Comparison of ENCODE assay signal across 12 mouse cellular contexts in the genomic region with DNA sequence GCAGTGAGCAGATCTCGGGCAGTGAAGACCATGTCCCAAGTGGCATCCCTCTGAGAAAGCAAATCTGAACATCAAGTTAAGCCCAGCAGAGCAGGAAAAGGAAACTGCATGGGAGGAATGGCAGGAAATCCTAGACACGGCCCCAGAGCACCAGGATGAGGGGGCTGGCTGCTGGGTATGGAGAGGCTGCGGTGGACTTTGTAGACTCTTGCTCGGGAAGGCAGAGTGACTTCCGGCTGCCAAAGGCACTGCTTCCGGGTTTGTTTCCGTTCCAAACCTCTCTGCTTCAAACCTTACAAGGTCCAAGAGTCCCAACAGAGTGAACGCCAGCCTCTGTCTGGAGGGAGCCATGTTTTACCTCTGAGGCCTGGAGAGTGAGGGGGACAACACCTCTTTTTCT. TPM values are rescaled to one million over a fixed set of nuclear protein-coding genes. Genes with fewer than 3 reads are reported as not detected.
A peak's percentile ranks its signal among the peaks of the same experiment; 100 is the strongest.
DNase-seq lines count a peak whose midpoint lies in the region; ATAC-seq and TF ChIP-seq lines count a peak whose summit lies in the region.
"Had no signal": no experiment of that assay in that cellular context is flagged by ENCODE, and none has a peak within 500 bp of the region (broad histone marks: within the 10 kb centered on the region; RNA-seq: fewer than 3 reads in every experiment).

No protein-coding gene starts in this region.

- no peak overlapping the region for H3K9ac ChIP-seq in liver, embryonic 13.5 days
- H3K9ac ChIP-seq: forebrain, embryonic 15.5 days had no signal

- no peak for DNase-seq in gastrocnemius, adult 2 months
- no peak for DNase-seq in gastrocnemius, postnatal 4 days (ENCODE audit: low spot score in 2 of 2)
- peak; percentile 13 for DNase-seq in ZHBTc4 (ENCODE audit: low read depth, low spot score)
- peak; percentile 45 for DNase-seq in heart, postnatal 4 days
- no peak for DNase-seq in liver, embryonic 13.5 days
- no peak for DNase-seq in cerebellum, postnatal 25 days
- DNase-seq in layer of hippocampus, adult 11-12 months (ENCODE audit: low spot score) = no peak
- DNase-seq in gastrocnemius, postnatal 14 days = no peak

- peaks cover 88% of the 10 kb centered on the region for H3K4me1 ChIP-seq in liver, embryonic 13.5 days (replicated peaks)
- H3K4me1 ChIP-seq: forebrain, embryonic 15.5 days had no signal

- ATAC-seq in liver, embryonic 13.5 days (ENCODE audit: low read depth) = no peak
- ATAC-seq: forebrain, embryonic 15.5 days had no signal

- no peak overlapping the region for H3K4me2 ChIP-seq in liver, embryonic 13.5 days
- H3K4me2 ChIP-seq: forebrain, embryonic 15.5 days had no signal

- 0 out of 2 replicates have a peak, but pooled peaks cover 5% of the 10 kb centered on the region for H3K36me3 ChIP-seq in liver, embryonic 13.5 days
- H3K36me3 ChIP-seq: forebrain, embryonic 15.5 days had no signal

- H3K27me3 ChIP-seq in liver, embryonic 13.5 days = no peaks in the 10 kb centered on the region
- H3K27me3 ChIP-seq: forebrain, embryonic 15.5 days had no signal

- H3K27ac ChIP-seq in gastrocnemius, adult 2 months = peak overlapping the region; percentile 75
- H3K27ac ChIP-seq in liver, embryonic 13.5 days = peak overlapping the region; percentile 38; the same call in 1 of the 2 replicates
- H3K27ac ChIP-seq: forebrain, embryonic 15.5 days had no signal

- WGBS in liver, embryonic 13.5 days (ENCODE audit: insufficient replicate concordance) = 48% methylated on average over 8 of the region's 8 CpGs

- intact Hi-C loops in gastrocnemius, adult 2 months (cut with DNase I) = no loop called here
- intact Hi-C loops in gastrocnemius, postnatal 14 days (cut with DNase I; ENCODE audit: low total_unique reads) = no loop called here

- H3K9me3 ChIP-seq in liver, embryonic 13.5 days (replicated peaks) = no peaks in the 10 kb centered on the region
- H3K9me3 ChIP-seq: forebrain, embryonic 15.5 days had no signal

- no peak for TF ChIP-seq CTCF in gastrocnemius, adult 2 months (IDR thresholded peaks at IDR 0.05)

- peak overlapping the region; percentile 11; the same call in 1 of the 2 replicates for H3K4me3 ChIP-seq in gastrocnemius, adult 2 months
- H3K4me3 ChIP-seq in liver, embryonic 13.5 days (replicated peaks) = no peak overlapping the region
- H3K4me3 ChIP-seq: forebrain, embryonic 15.5 days had no signal

RNA-seq across cellular contexts. Expression of gene Ggta1, which starts 16.2 kb away (rescaled TPM):
- total RNA-seq in gastrocnemius, adult 2 months (2021) = 10 to 100 TPM in 1 of 2 experiments, 1 to 10 TPM in 1; 6.3 to 11.2 TPM
- total RNA-seq in gastrocnemius, postnatal 4 days (2021) = 10 to 100 TPM; 21.0 to 25.4 TPM
- total RNA-seq in heart, postnatal 4 days (2021) = 10 to 100 TPM; 21.5 to 22.3 TPM
- 7.8 and 9.4 TPM in 2 replicates for polyA plus RNA-seq in liver, embryonic 13.5 days (2015; fragmentation: Nextera tagmentation; extraction: Ambion mirVana)
- total RNA-seq in gastrocnemius, postnatal 14 days (2021) = 10 to 100 TPM; 11.1 to 15.6 TPM

RNA-seq across cellular contexts. Expression of gene 4930402F06Rik, which starts 49.8 kb away (rescaled TPM):
- total RNA-seq in gastrocnemius, adult 2 months (2021) = not detected
- not detected for total RNA-seq in gastrocnemius, postnatal 4 days (2021)
- total RNA-seq in heart, postnatal 4 days (2021) = not detected
- not detected in 2 replicates for polyA plus RNA-seq in liver, embryonic 13.5 days (2015; fragmentation: Nextera tagmentation; extraction: Ambion mirVana)
- total RNA-seq in gastrocnemius, postnatal 14 days (2021) = not detected
- total RNA-seq: layer of hippocampus, postnatal 10 days; monocyte, adult 5-6 weeks had no signal
- polyA plus RNA-seq: C2C12; forebrain, embryonic 15.5 days had no signal

Comparison
In these comparisons a context has a peak if more than half of its experiments do, and no peak if none do; other contexts are left out.
1. DNase-seq: peak in ZHBTc4 (single experiment) and heart, postnatal 4 days (single experiment); none in gastrocnemius, adult 2 months (single experiment), gastrocnemius, postnatal 4 days (0 of 2), liver, embryonic 13.5 days (single experiment), cerebellum, postnatal 25 days (0 of 2), layer of hippocampus, adult 11-12 months (single experiment) and gastrocnemius, postnatal 14 days (single experiment).